Mouse (Mus musculus) E14TG2a.4 (cell line): Measurements from ENCODE around the gene Slc29a1.

Experiments
- CTCF ChIP-seq: conservative IDR thresholded peaks from 2 replicates; pipeline ENCODE4 v1.5.1; 2014; ENCODE audit warnings: low read length
- NANOG ChIP-seq: IDR thresholded peaks from 2 replicates; pipeline ENCODE4 v1.6.1; 2014; ENCODE audit warnings: borderline replicate concordance, low read length, mixed read lengths
- POU5F1 ChIP-seq: IDR thresholded peaks from 2 replicates; pipeline ENCODE4 v1.6.1; 2014; ENCODE audit warnings: low read length, borderline replicate concordance

GRCm38 (mm10) chr17:45545278-45545961 is 54.0 kb downstream of the Slc29a1 start:
- TF ChIP-seq CTCF (no peak), NANOG (no peak), POU5F1 (no peak)
